Mouse (Mus musculus) myocyte (in vitro differentiated cells): ENCODE measurements around the gene Mgat3. TPM values are rescaled to one million over a fixed set of nuclear protein-coding genes. Genes with fewer than 3 reads are reported as not detected.

Experiments used
- H3K27me3 ChIP-seq: one replicate; pipeline ENCODE4 v1.6.1; 2011; ENCODE audit not compliant: control insufficient read depth, insufficient read depth, insufficient read length
- H3K36me3 ChIP-seq: one replicate; pipeline ENCODE4 v1.6.1; 2011; ENCODE audit not compliant: control insufficient read depth, insufficient read depth
- H3K4me2 ChIP-seq: one replicate; pipeline ENCODE4 v1.6.1; 2011; ENCODE audit warnings: low read depth, control low read depth
- H3K4me3 ChIP-seq: one replicate; pipeline ENCODE4 v1.5.1; 2011; ENCODE audit warnings: mild to moderate bottlenecking, control low read depth, moderate library complexity
- H3K79me2 ChIP-seq: one replicate; pipeline ENCODE4 v1.6.1; 2011; ENCODE audit not compliant: control insufficient read depth, insufficient read depth
- H3ac ChIP-seq: one replicate; pipeline ENCODE4 v1.6.1; 2011; ENCODE audit not compliant: control insufficient read depth, insufficient read length
- CEBPB ChIP-seq: IDR thresholded peaks from 2 replicates; pipeline ENCODE4 v1.6.1; 2011; ENCODE audit warnings: mild to moderate bottlenecking, moderate library complexity; ENCODE audit not compliant: poor library complexity, insufficient read depth, severe bottlenecking
- E2F4 ChIP-seq: IDR thresholded peaks from one replicate; pipeline ENCODE4 v1.6.1; 2011; ENCODE audit warnings: mild to moderate bottlenecking, control low read depth, moderate library complexity; ENCODE audit not compliant: insufficient read depth
- MAX ChIP-seq: IDR thresholded peaks from one replicate; pipeline ENCODE4 v1.6.1; 2011; ENCODE audit warnings: low read depth, mild to moderate bottlenecking, control low read depth
- MYOD1 ChIP-seq, 3 experiments: IDR thresholded peaks; one replicate each; pipeline ENCODE4 v1.6.1; 2011; ENCODE audit warnings: control low read depth in 2 of 3, low read depth in 2 of 3, mild to moderate bottlenecking in 2 of 3, moderate library complexity in 1 of 3; ENCODE audit not compliant: insufficient read length in 2 of 3, control insufficient read depth in 1 of 3
- MYOG ChIP-seq, 3 experiments: IDR thresholded peaks; one replicate each; pipeline ENCODE4 v1.6.1; 2011; ENCODE audit warnings: control low read depth in 2 of 3, low read depth in 2 of 3, mild to moderate bottlenecking in 2 of 3; ENCODE audit not compliant: insufficient read length in 2 of 3, control insufficient read depth in 1 of 3, insufficient read depth in 1 of 3
- POLR2A ChIP-seq: IDR thresholded peaks from one replicate; pipeline ENCODE4 v1.6.1; 2011; ENCODE audit warnings: low read depth, mild to moderate bottlenecking, control low read depth, moderate library complexity; ENCODE audit not compliant: insufficient read length
- POLR2AphosphoS2 ChIP-seq: IDR thresholded peaks from one replicate; pipeline ENCODE4 v1.6.1; 2011; ENCODE audit warnings: low read depth, control low read depth; ENCODE audit not compliant: insufficient read length
- REST ChIP-seq: IDR thresholded peaks from one replicate; pipeline ENCODE4 v1.6.1; 2011; ENCODE audit warnings: mild to moderate bottlenecking, control low read depth, moderate library complexity; ENCODE audit not compliant: insufficient read depth, insufficient read length
- SRF ChIP-seq: IDR thresholded peaks from one replicate; pipeline ENCODE4 v1.6.1; 2011; ENCODE audit warnings: low read depth; ENCODE audit not compliant: control insufficient read depth, insufficient read length
- TCF12 ChIP-seq: IDR thresholded peaks from one replicate; pipeline ENCODE4 v1.6.1; 2011; ENCODE audit warnings: mild to moderate bottlenecking, control low read depth; ENCODE audit not compliant: poor library complexity, insufficient read depth, severe bottlenecking
- TCF3 ChIP-seq: IDR thresholded peaks from one replicate; pipeline ENCODE4 v1.6.1; 2011; ENCODE audit warnings: low read depth, control low read depth; ENCODE audit not compliant: insufficient read length
- USF1 ChIP-seq: IDR thresholded peaks from one replicate; pipeline ENCODE4 v1.6.1; 2011; ENCODE audit warnings: low read depth, mild to moderate bottlenecking, control low read depth, moderate library complexity
- polyA plus RNA-seq: library from polyadenylated mRNA; unstranded; fragments of >200 nt; fragmentation: generic; extraction: Trizol; gene quantifications from one replicate; pipeline ENCODE4 v1.2.1, GENCODE M21; 2012; ENCODE audit warnings: missing spikeins

Mgat3 gene
- polyA plus RNA-seq, 1 experiment, result 9.7 TPM

- no peaks in the 10 kb centered on the region for H3K36me3 ChIP-seq
- peaks cover 32% of the 10 kb centered on the region for H3K79me2 ChIP-seq
- TF ChIP-seq MYOD1 (IDR thresholded peaks at IDR 0.05; ENCODE audit: control insufficient read depth in 1 of 3, insufficient read length in 2 of 3, low read depth in 2 of 3) (no peak), MAX (no peak), E2F4 (no peak), REST (no peak), MYOG (IDR thresholded peaks at IDR 0.05; ENCODE audit: control insufficient read depth in 1 of 3, insufficient read depth in 1 of 3, insufficient read length in 2 of 3, low read depth in 2 of 3) (no peak), SRF (no peak), TCF3 (no peak), TCF12 (no peak), POLR2A (no peak), CEBPB (no peak), USF1 (no peak), POLR2AphosphoS2 (no peak)
- H3K4me2 ChIP-seq, result no peak overlapping the region
- H3K27me3 ChIP-seq, result no peaks in the 10 kb centered on the region
- no peak overlapping the region for H3ac ChIP-seq
- H3K4me3 ChIP-seq, result no peak overlapping the region
Measured at GRCm38 (mm10) chr15:80131421-80131820, 42.1 kb upstream of the Mgat3 start.

GRCm38 (mm10) chr15:80132452-80132851, 41.1 kb upstream of the Mgat3 start:
- H3ac ChIP-seq, result peak overlapping the region; percentile 90
- H3K79me2 ChIP-seq, result peaks cover 42% of the 10 kb centered on the region
- no peaks in the 10 kb centered on the region for H3K36me3 ChIP-seq
- H3K27me3 ChIP-seq, result no peaks in the 10 kb centered on the region
- peak overlapping the region; percentile 77 for H3K4me3 ChIP-seq
- TF ChIP-seq REST (no peak), SRF (no peak), POLR2AphosphoS2 (no peak), MYOG (IDR thresholded peaks at IDR 0.05; ENCODE audit: control insufficient read depth in 1 of 3, insufficient read depth in 1 of 3, insufficient read length in 2 of 3, low read depth in 2 of 3) (no peak), CEBPB (no peak), TCF3 (no peak), USF1 (no peak), MAX (no peak)
- H3K4me2 ChIP-seq, result peak overlapping the region; percentile 81

- Histone ChIP-seq H3K36me3 (no peaks in the 10 kb centered on the region), H3K4me2 (peak within 1 kb of the TSS; percentile 90), H3K79me2 (peaks cover 47% of the 10 kb centered on the region), H3K4me3 (peak within 1 kb of the TSS; percentile 77), H3ac (peak within 1 kb of the TSS; percentile 90), H3K27me3 (no peaks in the 10 kb centered on the region)
- TF ChIP-seq POLR2A (peak; percentile 68), SRF (peak; percentile 65), POLR2AphosphoS2 (peak; percentile 66), TCF3 (no peak), MYOG (IDR thresholded peaks at IDR 0.05; ENCODE audit: control insufficient read depth in 1 of 3, insufficient read depth in 1 of 3, insufficient read length in 2 of 3, low read depth in 2 of 3) (peak in 2 of 3 experiments; percentile 50 to 69), REST (no peak), E2F4 (peak; percentile 66), MAX (peak; percentile 5), USF1 (no peak), TCF12 (no peak), MYOD1 (IDR thresholded peaks at IDR 0.05; ENCODE audit: control insufficient read depth in 1 of 3, insufficient read length in 2 of 3, low read depth in 2 of 3) (peak in 1 of 3 experiments; percentile 43), CEBPB (no peak)
Measured at GRCm38 (mm10) chr15:80132993-80133586, 40.4 kb upstream of the Mgat3 start, which contains the start of gene Tab1. Gene Tab1, plus strand, starts transcription at chr15:80133127.

GRCm38 (mm10) chr15:80133682-80134449, 39.7 kb upstream of the Mgat3 start:
- Histone ChIP-seq H3K4me2 (peak overlapping the region; percentile 90), H3ac (peak overlapping the region; percentile 90), H3K4me3 (peak overlapping the region; percentile 77), H3K27me3 (no peaks in the 10 kb centered on the region), H3K36me3 (no peaks in the 10 kb centered on the region), H3K79me2 (peaks cover 54% of the 10 kb centered on the region)
- TF ChIP-seq CEBPB (no peak), POLR2AphosphoS2 (peak; percentile 65), MAX (no peak), E2F4 (no peak), SRF (peak; percentile 5), POLR2A (peak; percentile 42), TCF3 (no peak)
